Mouse (Mus musculus) liver, embryonic 14.5 days (tissue): ENCODE measurements at regions not wholly inside any gene's neighbourhood (a gene's known extent, or its start where the extent isn't known, plus 50 kb on each side); places are given as distances from the start of the nearest gene placed in this dataset.

Source experiments
- CTCF ChIP-seq: IDR thresholded peaks from 2 replicates; pipeline ENCODE4 v1.5.1; 2016; ENCODE audit warnings: antibody characterized with exemption, low read depth, control low read depth
- EP300 ChIP-seq: IDR thresholded peaks from 2 replicates; pipeline ENCODE4 v1.6.1; 2016; ENCODE audit warnings: antibody characterized with exemption, low read depth

DNA sequence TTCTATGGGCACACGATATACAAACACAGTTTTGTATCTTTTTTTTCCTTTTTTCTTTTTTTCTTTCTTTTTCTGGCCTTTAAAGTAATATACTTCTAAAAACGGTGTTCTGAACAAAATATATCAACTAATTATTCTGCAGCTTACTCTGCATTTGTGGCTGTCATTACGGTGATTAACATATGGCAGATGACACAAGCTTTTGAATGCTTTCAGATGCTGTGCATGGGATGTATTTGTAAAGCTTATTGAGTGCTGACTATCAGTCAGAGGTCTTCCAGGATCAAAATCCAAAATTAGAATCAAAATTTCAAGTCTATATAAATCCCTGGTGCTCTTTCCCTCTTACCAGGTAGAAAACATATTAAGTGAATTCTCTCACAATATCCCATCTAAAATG is 853.6 kb downstream of the Stpg2 start:
- no peak for TF ChIP-seq CTCF
- TF ChIP-seq EP300, result no peak
